Mouse (Mus musculus) MEL-GATA-1-ER (cell line): ENCODE data around the gene Fbxo40.

Experiments used
- DNase-seq: peaks from one replicate; pipeline ENCODE4 v3.0.0-alpha.2; 2012; ENCODE audit warnings: low read depth; ENCODE audit errors: extremely low read depth

The Fbxo40 gene

DNA sequence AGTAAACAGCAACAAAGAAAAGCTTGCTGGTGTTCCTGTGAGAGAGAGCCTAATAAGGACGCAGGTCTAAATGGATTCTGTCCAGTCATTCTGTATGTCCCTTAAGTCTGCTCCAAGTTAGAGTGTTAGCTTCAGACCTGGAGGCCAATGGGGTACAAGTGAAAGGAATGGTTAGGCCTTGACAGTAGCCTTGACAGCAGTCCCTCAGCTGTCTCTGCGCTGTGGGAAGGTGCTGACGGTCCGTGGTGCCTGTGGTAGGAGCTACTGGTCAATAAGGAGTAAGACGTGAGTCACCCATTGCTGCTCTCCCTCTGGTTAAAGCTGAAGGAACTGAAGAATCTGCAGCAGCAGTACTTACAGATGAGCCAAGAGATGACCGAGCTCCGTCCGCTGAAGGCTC, 66.0 kb downstream of the Fbxo40 start:
- DNase-seq = no peak

DNA sequence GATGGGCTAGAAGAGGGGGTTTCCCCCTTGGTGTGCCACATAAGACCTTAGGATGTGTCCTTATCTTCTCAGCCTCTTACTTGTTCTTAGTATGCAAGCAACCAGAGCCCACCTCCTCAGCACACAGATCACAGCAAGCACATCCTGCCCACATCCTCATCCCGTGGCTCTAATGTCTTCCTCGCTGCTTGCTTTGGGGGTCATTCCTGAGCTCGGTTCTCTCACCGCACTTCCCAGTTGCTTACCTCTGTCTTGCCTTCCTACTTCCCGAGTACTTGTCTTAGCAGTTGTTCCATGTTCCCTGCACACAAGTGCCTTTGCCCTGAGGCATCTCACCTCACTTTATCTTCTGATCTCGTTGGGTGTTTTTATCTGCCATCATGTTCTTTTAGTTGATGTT, 68.3 kb downstream of the Fbxo40 start:
- DNase-seq = no peak

DNA sequence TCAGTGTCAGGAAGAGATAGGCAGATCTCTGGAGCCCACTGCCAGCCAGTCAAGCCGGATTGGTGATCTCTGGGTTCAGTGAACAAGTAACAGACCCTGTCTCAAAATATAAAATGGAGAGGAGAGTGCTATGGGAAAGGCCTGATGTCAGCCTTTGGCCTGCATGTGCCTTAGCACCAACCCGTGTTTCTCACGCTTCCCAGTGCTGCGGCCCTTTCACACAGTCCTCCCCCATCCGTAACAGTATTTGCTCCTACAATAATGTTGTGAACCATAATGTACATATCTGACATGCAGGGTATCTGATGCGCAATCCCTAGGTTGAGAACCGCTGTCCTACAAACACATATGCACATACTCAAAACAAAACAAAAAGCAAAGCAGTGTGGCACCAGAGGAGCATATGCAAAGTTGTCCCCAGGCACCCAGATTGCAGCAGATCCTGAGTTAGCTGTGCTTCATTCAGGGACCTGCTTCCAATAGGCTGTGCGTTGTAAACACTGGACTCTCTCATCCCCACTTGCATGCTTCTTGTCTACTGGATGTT, 69.1 kb downstream of the Fbxo40 start:
- no peak for DNase-seq

GRCm38 (mm10) chr16:36920410-36920809, 69.9 kb downstream of the Fbxo40 start:
- no peak for DNase-seq

DNA sequence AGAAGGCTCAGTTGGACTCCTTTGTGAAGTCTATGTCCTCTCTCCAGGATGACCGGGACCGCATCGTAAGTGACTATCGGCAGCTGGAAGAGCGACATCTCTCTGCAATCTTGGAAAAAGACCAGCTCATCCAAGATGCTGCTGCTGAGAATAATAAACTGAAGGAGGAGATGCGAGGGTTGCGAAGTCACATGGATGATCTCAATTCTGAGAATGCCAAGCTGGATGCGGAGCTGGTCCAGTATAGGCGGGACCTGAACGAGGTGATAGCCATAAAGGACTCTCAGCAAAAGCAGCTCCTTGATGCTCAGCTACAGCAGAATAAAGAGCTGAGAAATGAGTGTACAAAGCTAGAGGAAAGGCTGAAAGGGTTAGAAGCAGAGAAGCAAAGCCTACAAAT, 71.8 kb downstream of the Fbxo40 start:
- no peak for DNase-seq

DNA sequence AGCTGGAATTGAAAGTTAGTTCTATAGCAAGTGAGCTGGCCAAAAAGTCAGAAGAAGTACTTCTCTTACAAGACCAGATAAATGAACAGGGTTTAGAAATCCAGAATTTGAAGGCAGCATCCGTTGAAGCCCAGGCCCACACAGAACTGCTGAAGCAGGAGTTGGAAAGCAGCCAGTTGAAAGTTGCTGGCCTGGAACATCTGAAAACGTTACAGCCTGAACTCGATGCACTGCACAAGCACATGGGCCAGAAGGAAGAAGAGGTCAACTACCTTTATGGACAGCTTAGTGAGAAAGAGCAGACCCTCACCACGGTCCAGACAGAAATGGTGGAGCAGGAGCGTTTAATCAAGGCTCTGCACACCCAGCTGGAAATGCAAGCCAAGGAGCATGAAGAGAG, 76.1 kb downstream of the Fbxo40 start:
- no peak for DNase-seq
